Mouse (Mus musculus): ENCODE results near the gene Acot1. TPM values are rescaled to one million over a fixed set of nuclear protein-coding genes. Genes with fewer than 3 reads are reported as not detected.

Acot1 gene
- total and polyA plus RNA-seq, 3 experiments = 0.42 TPM; not detected in 2

DNA sequence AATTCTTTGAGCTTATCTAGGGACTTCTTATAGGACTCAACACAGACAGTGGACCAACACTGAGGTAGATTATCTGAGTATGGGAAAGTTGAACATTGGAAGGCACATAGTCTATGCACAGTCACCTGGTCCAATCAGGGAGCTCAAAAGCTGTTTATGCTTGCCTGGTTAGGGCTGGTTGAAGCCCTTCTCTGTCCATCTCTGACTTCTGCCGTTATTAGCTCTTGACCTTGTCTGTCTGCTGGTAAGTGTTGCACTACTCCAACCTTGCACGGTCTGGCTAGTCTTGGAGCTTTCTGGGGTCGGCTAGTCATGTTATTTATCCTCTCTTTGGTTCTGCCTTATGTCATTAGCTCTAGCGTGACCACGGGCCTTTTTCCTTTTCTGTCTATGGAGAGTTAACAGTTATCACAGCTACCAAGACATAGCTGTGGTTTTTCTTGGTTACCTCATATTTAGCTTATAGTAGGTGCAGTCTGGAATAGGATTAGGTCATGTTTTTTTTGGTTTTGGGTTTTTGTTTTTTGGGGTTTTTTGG lies 42.7 kb downstream of the Acot1 start, which contains the start of gene Acot3 (continued):
- TF ChIP-seq POLR2AphosphoS2 (IDR thresholded peaks at IDR 0.05; ENCODE audit: low read depth, low read length) (no peak), CTCF (conservative IDR thresholded peaks at IDR 0.05 in 1 of 2, IDR thresholded peaks at IDR 0.05 in 1 of 2; ENCODE audit: low read depth in 2 of 2, low read length in 2 of 2) (no peak)

DNA sequence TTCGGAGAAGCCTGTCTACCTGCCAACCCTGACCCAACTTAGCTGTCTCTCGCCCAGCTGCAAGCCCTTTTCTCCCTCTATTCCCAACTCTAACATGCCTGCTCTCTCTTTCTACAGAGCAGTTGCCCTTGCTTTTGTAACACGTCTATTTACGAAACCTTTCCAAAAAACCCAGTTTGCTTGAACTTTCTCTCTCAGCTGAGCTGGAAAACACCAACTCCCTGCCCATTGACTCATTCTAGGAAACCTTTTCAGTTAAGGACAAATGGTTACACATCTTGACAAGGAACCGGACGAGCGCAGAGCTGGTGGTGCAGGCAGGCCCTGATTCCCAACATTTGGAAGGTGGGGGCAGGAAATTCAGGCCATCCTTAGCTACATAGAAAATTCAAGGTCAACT lies 43.3 kb downstream of the Acot1 start:
- H3K4me1 ChIP-seq (ENCODE audit: control insufficient read depth in 1 of 2, insufficient read depth in 2 of 2) = no peaks in the 10 kb centered on the region
- no peaks in the 10 kb centered on the region for H3K27me3 ChIP-seq (replicated peaks)
- H3K9ac ChIP-seq (ENCODE audit: insufficient read depth, low read depth) = no peak overlapping the region
- dilution Hi-C loops (cut with MboI; ENCODE audit: extremely low pct_ligation_motif_present, extremely low pct_unique_long_range_greater_than_20kb, low sequenced_read_pairs) = no loop called here
- in situ Hi-C loops (cut with MboI; ENCODE audit: low pct_ligation_motif_present, low pct_unique_long_range_greater_than_20kb, low sequenced_read_pairs) = loop anchor here (25.0 kb wide), 2 partner anchors 90 to 265 kb away; partner anchors contain the start of gene Riox1
- no peak for TF ChIP-seq ZC3H11A (IDR thresholded peaks at IDR 0.05; ENCODE audit: low read depth, low read length)
- TF ChIP-seq RAD21 (IDR thresholded peaks at IDR 0.05; ENCODE audit: low read depth, low read length) = no peak
- no peak for TF ChIP-seq NELFE (IDR thresholded peaks at IDR 0.05; ENCODE audit: low read depth, low read length)
- no peak for TF ChIP-seq NRF1 (IDR thresholded peaks at IDR 0.05; ENCODE audit: low read depth, low read length)
- no peak for TF ChIP-seq MAX (IDR thresholded peaks at IDR 0.05; ENCODE audit: low read length)
- TF ChIP-seq MYC (IDR thresholded peaks at IDR 0.05; ENCODE audit: low read depth, low read length) = no peak
- no peak for TF ChIP-seq ETS1 (conservative IDR thresholded peaks at IDR 0.05; ENCODE audit: low read depth, low read length)
- no peak for TF ChIP-seq USF1 (IDR thresholded peaks at IDR 0.05; ENCODE audit: low read depth, low read length)
- TF ChIP-seq E2F4 (IDR thresholded peaks at IDR 0.05; ENCODE audit: insufficient replicate concordance, low read depth, low read length) = no peak
- TF ChIP-seq USF2 (conservative IDR thresholded peaks at IDR 0.05; ENCODE audit: low read depth, low read length) = no peak
- no peak for TF ChIP-seq BHLHE40 (IDR thresholded peaks at IDR 0.05; ENCODE audit: low read depth, low read length)
- no peak for TF ChIP-seq RCOR1 (conservative IDR thresholded peaks at IDR 0.05; ENCODE audit: low read depth, low read length)
- no peak for TF ChIP-seq ELF1 (IDR thresholded peaks at IDR 0.05; ENCODE audit: low read depth, low read length)
- no peak for TF ChIP-seq CHD1 (IDR thresholded peaks at IDR 0.05; ENCODE audit: low read depth, low read length)
- no peak for TF ChIP-seq MEF2A (IDR thresholded peaks at IDR 0.05; ENCODE audit: borderline replicate concordance, low read depth, low read length)
- TF ChIP-seq CHD2 (IDR thresholded peaks at IDR 0.05; ENCODE audit: low read length) = no peak
- TF ChIP-seq KAT2A (IDR thresholded peaks at IDR 0.05; ENCODE audit: insufficient replicate concordance, low read length) = no peak
- no peak for DNase-seq (ENCODE audit: extremely low read depth)
- no peaks in the 10 kb centered on the region for H3K79me2 ChIP-seq (replicated peaks; ENCODE audit: control insufficient read depth, extremely low read depth, insufficient read depth, poor library complexity, severe bottlenecking)
- H3K36me3 ChIP-seq (replicated peaks in 1 of 2; ENCODE audit: control insufficient read depth in 1 of 2, insufficient read depth in 1 of 2, low read length in 1 of 2) = no peaks in the 10 kb centered on the region
- H3K4me2 ChIP-seq (ENCODE audit: insufficient read depth, low read depth, poor library complexity, severe bottlenecking) = no peak overlapping the region
- H3K9me3 ChIP-seq (replicated peaks; ENCODE audit: low read length) = peaks cover 3% of the 10 kb centered on the region
- H3K27ac ChIP-seq (ENCODE audit: insufficient read depth, low read depth) = no peak overlapping the region
- no peak overlapping the region for H3K4me3 ChIP-seq (replicated peaks in 1 of 3; ENCODE audit: low read depth in 2 of 3, low read length in 2 of 3, poor library complexity in 1 of 3)

DNA sequence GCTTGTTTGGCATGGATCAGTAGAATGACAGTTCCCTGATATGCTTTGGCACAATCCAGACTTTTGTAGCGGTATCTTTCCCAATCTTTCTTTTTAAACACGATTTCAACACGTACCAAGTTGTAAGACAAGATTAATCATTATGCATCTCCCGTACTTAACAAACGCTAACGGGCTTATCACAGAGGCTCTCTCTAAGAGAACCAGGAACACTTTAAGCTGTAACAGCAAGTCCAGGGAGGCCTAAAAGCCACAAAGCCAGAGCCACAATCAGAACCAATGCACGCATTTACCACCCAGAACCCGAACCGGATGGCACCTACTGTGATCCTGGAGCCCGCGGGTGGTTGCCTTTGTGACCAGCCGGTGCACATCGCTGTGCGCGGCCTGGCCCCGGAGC lies 43.9 kb downstream of the Acot1 start:
- Histone ChIP-seq H3K9ac (ENCODE audit: insufficient read depth, low read depth) (no peak overlapping the region), H3K4me1 (ENCODE audit: control insufficient read depth in 1 of 2, insufficient read depth in 2 of 2) (no peaks in the 10 kb centered on the region), H3K4me3 (replicated peaks in 1 of 3; ENCODE audit: low read depth in 2 of 3, low read length in 2 of 3, poor library complexity in 1 of 3) (no peak overlapping the region), H3K4me2 (ENCODE audit: insufficient read depth, low read depth, poor library complexity, severe bottlenecking) (no peak overlapping the region), H3K27me3 (replicated peaks) (no peaks in the 10 kb centered on the region), H3K79me2 (replicated peaks; ENCODE audit: control insufficient read depth, extremely low read depth, insufficient read depth, poor library complexity, severe bottlenecking) (no peaks in the 10 kb centered on the region), H3K36me3 (replicated peaks in 1 of 2; ENCODE audit: control insufficient read depth in 1 of 2, insufficient read depth in 1 of 2, low read length in 1 of 2) (no peaks in the 10 kb centered on the region), H3K9me3 (replicated peaks; ENCODE audit: low read length) (peaks cover 3% of the 10 kb centered on the region), H3K27ac (ENCODE audit: insufficient read depth, low read depth) (no peak overlapping the region)
- in situ Hi-C loops (cut with MboI; ENCODE audit: low pct_ligation_motif_present, low pct_unique_long_range_greater_than_20kb, low sequenced_read_pairs) (loop anchor here (25.0 kb wide), 2 partner anchors 91 to 266 kb away; partner anchors contain the start of gene Riox1), dilution Hi-C loops (cut with MboI; ENCODE audit: extremely low pct_ligation_motif_present, extremely low pct_unique_long_range_greater_than_20kb, low sequenced_read_pairs) (no loop called here)
- TF ChIP-seq USF2 (conservative IDR thresholded peaks at IDR 0.05; ENCODE audit: low read depth, low read length) = no peak
- TF ChIP-seq ZKSCAN1 (IDR thresholded peaks at IDR 0.05; ENCODE audit: borderline replicate concordance, low read depth, low read length) = no peak
- TF ChIP-seq E2F4 (IDR thresholded peaks at IDR 0.05; ENCODE audit: insufficient replicate concordance, low read depth, low read length) = no peak
- TF ChIP-seq ZC3H11A (IDR thresholded peaks at IDR 0.05; ENCODE audit: low read depth, low read length) = no peak
- TF ChIP-seq SMC3 (IDR thresholded peaks at IDR 0.05; ENCODE audit: low read depth, low read length) = no peak
- no peak for TF ChIP-seq GABPA (IDR thresholded peaks at IDR 0.05; ENCODE audit: insufficient replicate concordance, low read depth, low read length)
- TF ChIP-seq PAX5 (IDR thresholded peaks at IDR 0.05; ENCODE audit: low read length) = no peak
- TF ChIP-seq ZNF384 (IDR thresholded peaks at IDR 0.05; ENCODE audit: low read depth, low read length) = no peak
- no peak for TF ChIP-seq MXI1 (IDR thresholded peaks at IDR 0.05; ENCODE audit: low read depth, low read length)
- TF ChIP-seq ZMIZ1 (IDR thresholded peaks at IDR 0.05; ENCODE audit: low read depth, low read length) = no peak
- no peak for TF ChIP-seq CTCF (conservative IDR thresholded peaks at IDR 0.05 in 1 of 2, IDR thresholded peaks at IDR 0.05 in 1 of 2; ENCODE audit: low read depth in 2 of 2, low read length in 2 of 2)
- TF ChIP-seq POLR2A (IDR thresholded peaks at IDR 0.05; ENCODE audit: low read depth, low read length) = no peak
- no peak for TF ChIP-seq TBP (conservative IDR thresholded peaks at IDR 0.05; ENCODE audit: low read depth, low read length)
- TF ChIP-seq MAZ (IDR thresholded peaks at IDR 0.05; ENCODE audit: low read depth, low read length) = no peak
- DNase-seq (ENCODE audit: extremely low read depth) = no peak

Data from CH12.LX (cell line).